Mouse (Mus musculus): ENCODE measurements at regions not wholly inside any gene's neighbourhood (a gene's known extent, or its start where the extent isn't known, plus 50 kb on each side); places are given as distances from the start of the nearest gene placed in this dataset.

DNA sequence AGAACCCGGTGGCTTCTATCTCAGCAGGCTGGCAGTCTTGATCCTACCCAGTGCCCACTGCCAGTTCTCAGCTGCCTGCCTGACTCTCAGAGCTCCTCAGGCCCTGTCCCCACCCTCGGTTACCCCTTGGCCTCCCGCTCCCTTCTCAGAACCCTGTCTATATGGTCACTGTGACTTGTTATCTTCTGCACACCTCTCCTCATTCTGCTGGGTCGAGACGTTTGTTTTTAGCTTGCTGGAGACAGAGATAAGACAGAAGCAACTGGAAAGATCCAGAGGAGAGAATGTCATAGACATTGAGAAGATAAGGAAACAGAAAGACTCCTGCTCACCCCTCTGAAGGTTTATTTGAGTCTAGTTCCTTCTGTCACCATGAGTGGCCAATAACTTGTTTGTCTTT lies 53.8 kb upstream of the Phc1 start:
- DNase-seq = no peak

DNA sequence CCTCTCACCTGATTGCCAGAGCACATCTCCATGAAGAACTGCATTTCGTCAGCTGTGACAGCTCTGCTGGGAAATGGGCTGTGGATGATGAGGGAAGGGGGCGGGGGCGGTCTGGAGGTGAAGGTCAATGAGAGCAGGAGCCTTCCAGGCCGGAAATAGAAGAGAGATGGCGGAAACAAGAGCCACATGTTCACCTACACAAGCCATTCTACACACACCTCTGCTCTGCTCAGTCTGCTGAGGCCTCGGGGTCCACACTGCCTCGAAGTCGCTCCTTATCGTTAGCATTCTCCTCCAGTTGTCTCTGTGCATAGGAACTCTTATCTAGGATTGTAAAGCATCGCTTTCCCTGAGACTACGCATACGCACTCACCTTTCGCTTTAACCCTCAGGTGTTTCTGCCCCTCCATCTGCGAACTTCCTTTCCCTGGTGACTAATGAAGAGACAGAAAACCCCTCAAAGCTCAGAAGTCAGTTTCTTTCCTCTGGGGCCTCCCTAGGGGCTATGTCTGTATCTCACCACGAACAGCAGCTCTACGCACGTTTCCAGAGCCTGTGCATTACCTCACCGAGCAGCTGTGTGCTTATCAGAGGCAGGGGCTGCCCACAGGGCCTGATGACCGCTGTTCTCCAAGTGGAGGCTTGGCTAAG lies 53.0 kb upstream of the Phc1 start:
- DNase-seq = no peak

DNA sequence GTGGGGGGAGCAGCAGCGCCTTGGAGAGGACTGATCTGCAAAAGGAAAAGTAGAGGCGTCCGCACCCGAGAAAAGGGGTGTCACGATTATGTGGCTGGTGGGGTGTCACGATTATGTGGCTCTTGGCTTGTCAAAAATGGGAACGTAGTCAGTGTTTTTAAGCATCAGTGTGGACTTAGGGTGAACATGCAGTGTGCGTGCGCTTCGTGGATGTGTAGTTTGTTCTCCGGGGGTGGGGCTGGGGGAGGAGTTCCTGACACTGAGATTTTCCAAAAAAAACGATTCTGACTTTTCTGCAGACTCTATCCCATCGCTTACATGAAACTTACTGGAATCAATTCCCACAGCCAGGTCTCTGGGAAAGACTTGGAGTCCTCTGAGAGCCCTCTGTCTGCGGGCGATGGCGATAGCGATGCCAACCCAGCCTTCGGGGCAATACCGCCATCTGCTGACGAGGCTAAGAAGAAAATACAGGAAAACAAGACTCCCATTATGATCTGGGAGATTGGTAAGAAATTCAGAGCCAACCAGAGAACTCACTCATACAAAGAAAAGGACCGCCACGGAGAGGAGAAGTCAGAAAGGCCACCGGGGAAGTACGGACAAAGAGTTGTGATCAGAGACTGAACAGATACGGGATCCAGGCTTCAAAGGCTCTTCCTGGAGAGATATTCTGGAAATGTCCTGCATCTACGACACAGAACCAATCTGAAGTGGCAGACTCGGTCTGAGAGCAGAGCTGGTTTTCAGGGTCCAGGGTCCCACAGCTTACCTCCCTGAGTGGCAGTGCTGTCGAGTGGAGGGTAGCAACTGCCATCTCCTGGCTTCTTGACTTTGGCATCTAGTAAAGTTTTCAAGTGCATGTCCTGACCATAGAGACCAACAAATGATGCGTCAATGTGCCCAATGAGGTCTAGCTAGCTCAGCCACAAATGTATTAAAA lies 51.6 kb upstream of the Phc1 start:
- peak; percentile 46 to 52 for DNase-seq

DNA sequence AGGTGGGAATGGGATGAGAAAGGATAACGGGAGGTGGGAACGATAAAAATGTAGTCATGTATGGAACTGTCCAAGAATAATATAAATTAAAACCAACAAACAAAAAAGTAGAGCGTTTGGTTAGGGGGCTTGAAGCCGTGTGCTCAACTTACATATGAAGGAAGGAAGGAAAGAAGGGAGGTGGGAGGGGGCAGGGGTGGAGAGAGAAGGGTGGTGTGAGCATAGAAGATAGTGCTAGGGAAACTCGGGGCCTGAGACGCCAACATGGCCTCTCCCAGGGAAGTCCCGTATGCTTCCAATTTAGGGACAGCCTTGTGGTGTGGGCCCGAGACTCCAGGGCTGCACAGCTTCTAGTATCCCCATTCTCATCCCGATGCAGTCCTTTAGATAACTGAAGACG lies 50.8 kb upstream of the Phc1 start:
- no peak for DNase-seq

DNA sequence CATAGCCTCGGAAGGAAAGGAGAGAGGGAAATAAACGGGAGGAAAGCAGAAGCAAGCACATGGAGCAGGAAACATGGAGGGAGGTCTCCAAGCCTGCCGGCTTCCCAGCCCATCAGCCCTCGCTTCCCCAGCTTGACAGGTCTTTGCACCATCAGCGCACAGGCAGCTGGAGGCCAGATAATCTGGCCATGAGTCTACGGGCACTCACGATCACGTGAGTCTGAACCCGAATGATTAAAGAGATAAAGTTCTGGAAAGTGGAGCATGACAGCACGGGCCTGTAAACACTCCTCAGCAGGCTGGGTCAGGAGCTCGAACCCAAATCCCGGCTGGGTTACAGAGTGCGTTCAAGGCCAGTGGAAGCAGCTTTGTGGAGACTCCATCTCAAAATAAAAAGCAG lies 50.4 kb upstream of the Phc1 start:
- DNase-seq = no peak

All from lung, adult 18-20 months (tissue).